Mouse (Mus musculus) neutrophil, adult 65 days (primary cell): ENCODE measurements around the gene Cuedc2. TPM values are rescaled to one million over a fixed set of nuclear protein-coding genes. Genes with fewer than 3 reads are reported as not detected.

Experiments
- total RNA-seq: library from RNA; stranded (reverse); gene quantifications from 2 replicates; pipeline ENCODE4 v1.2.4, GENCODE M21; 2023

Cuedc2 gene
- 79.8 and 90.0 TPM in 2 replicates for total RNA-seq

GRCm38 (mm10) chr19:46338331-46338936 is at the start of gene Cuedc2:
Cuedc2 (minus strand) TSS chr19:46338702.

GRCm38 (mm10) chr19:46350168-46350932 is 11.8 kb upstream of the Cuedc2 start, which contains the start of gene 2310034G01Rik:
2310034G01Rik (minus strand) TSS chr19:46350302.

DNA sequence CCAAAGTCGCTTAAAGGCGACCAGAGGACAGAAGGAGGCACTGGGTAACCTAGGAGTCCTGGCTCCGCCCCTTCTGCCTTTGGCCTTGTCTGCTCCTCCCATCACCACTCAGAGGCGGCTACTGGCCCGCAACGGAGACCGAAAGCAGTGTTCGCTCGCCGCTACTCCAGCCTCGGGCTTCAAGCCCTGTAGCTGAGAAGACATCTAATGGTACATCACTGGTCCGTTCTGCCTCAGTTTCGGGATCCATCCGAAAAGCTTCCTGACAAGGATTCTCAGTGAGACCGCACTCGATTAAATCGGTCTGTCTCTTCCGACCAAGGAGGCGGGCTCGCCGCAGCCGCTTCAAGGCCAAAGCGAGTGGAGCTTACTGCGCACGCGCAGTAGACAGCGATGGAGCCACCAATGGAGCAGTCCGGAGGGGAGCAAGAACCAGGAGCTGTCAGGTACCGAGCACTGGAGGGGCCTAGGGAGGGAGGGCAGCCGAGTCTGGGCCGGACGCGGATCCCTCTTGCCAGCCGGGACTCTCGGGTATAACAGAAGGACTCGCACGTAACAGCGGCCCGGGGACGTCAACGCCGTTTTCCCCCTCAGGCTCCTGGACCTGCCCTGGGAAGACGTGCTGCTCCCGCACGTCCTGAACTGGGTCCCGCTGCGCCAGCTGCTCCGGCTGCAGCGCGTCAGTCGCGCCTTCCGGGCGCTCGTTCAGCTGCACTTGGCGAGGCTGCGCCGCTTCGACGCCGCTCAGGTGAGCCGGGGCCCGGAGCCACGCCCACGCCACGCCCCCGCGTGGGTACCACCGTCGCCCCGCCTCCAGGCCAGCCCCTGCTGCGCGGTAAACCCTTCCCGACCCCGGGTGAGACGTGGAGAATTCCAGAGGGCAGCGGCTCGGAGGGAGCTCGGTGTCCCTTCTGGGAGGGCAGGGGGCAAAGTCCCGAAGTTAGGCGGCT is 10.1 kb downstream of the Cuedc2 start, which contains the start of gene Fbxl15:
TSS of gene Fbxl15 (plus strand) at position 104 of the 950 bp plus-strand sequence.

GRCm38 (mm10) chr19:46326756-46327305 is 11.7 kb downstream of the Cuedc2 start, which contains the start of gene Psd:
Psd (minus strand) TSS chr19:46327156.

DNA sequence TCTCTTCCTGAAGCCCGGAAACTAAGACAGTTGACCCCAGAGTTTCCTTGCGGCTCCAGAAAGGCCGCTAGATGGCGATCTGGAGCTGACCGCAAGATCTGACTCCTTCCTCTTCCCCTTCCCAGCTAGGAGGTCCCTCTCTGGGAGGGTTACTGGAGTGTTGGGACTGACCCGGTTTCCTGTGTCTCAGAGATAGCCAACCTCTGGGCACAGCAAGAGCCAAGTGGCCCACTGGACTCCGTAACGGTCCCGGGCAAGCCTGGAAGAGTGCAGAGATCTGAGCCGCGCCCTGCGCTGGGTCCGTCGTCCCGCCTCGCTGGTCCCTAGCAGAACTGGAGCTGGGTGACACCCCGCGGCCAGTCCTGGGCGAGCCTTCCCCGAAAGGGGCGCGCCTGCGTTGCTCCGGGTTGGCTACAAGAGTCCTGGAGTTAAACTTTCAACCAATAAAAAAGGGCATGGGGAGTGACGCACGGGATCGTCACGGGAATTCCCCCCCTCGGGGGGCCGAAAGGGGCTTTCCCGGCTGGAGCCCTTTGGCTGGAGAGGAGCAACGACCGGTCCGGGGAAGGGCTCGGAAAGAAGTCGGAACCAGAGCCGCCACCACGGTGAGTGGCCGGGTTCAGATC is 34.2 kb downstream of the Cuedc2 start, which contains the start of gene Nfkb2:
TSS of gene Nfkb2 (plus strand) at position 105 of the 626 bp plus-strand sequence.

Other genes with a start within 250 kb of the Cuedc2 start
- gene Elovl3, start 206.8 kb downstream of the Cuedc2 start, total RNA-seq, result 0.54 TPM in 1 of 2 replicates, not detected in the other
- gene Pitx3, start 190.4 kb downstream of the Cuedc2 start, total RNA-seq, result not detected in 2 replicates
- gene Gbf1, start 186.2 kb downstream of the Cuedc2 start, total RNA-seq, result 61.0 and 88.7 TPM in 2 replicates
- gene Nfkb2, start 34.4 kb downstream of the Cuedc2 start, total RNA-seq, result 74.6 and 93.9 TPM in 2 replicates
- gene Psd, start 11.5 kb downstream of the Cuedc2 start, total RNA-seq, result 0.20 and 0.79 TPM in 2 replicates
- gene Fbxl15, start 10.5 kb downstream of the Cuedc2 start, total RNA-seq, result 2.2 and 5.7 TPM in 2 replicates
- gene Mfsd13a, start 2.4 kb upstream of the Cuedc2 start, total RNA-seq, result 26.0 and 33.2 TPM in 2 replicates
- gene 2310034G01Rik, start 11.6 kb upstream of the Cuedc2 start, total RNA-seq, result 0.39 TPM in 1 of 2 replicates, not detected in the other
- gene Actr1a, start 57.0 kb upstream of the Cuedc2 start, total RNA-seq, result 93.9 and 109 TPM in 2 replicates
- 7.1 and 9.5 TPM in 2 replicates for gene Sufu, start 58.2 kb upstream of the Cuedc2 start, total RNA-seq
- gene Trim8, start 163.0 kb upstream of the Cuedc2 start, total RNA-seq, result 50.4 and 55.7 TPM in 2 replicates
- gene Arl3, start 234.5 kb upstream of the Cuedc2 start, total RNA-seq, result 10.4 and 12.2 TPM in 2 replicates
- 8.5 and 8.7 TPM in 2 replicates for gene Sfxn2, start 234.7 kb upstream of the Cuedc2 start, total RNA-seq